Mouse (Mus musculus) midbrain, postnatal 0 days (tissue): ENCODE results near the gene Ctnnd2. TPM values are rescaled to one million over a fixed set of nuclear protein-coding genes. Genes with fewer than 3 reads are reported as not detected.

Experiments used
- ATAC-seq: fragments of 200-750 bp; cut with Nextera tagmentation; 2 replicates; pipeline ENCODE4 v1.8.0; 2017; ENCODE audit warnings: moderate number of reproducible peaks, mild to moderate bottlenecking, moderate TSS enrichment, moderate library complexity; ENCODE audit not compliant: low FRiP score
- DNase-seq: peaks from one replicate; pipeline ENCODE4 v3.0.0-alpha.2; 2015; ENCODE audit warnings: low spot score
- H3K27ac ChIP-seq: fragments of 300-500 bp; sonication (generic); 2 replicates; pipeline ENCODE4 v1.5.1; 2014; ENCODE audit warnings: low read depth, mild to moderate bottlenecking, low read length, mixed read lengths
- H3K27me3 ChIP-seq: fragments of 300-500 bp; sonication (generic); 2 replicates; pipeline ENCODE4 v1.6.1; 2014; ENCODE audit warnings: low read length, control low read depth, mixed read lengths; ENCODE audit not compliant: insufficient read depth
- H3K36me3 ChIP-seq: fragments of 300-500 bp; sonication (generic); 2 replicates; pipeline ENCODE4 v1.6.1; 2014; ENCODE audit warnings: low read length, control low read depth, mixed read lengths; ENCODE audit not compliant: insufficient read depth
- H3K4me1 ChIP-seq: fragments of 300-500 bp; sonication (generic); 2 replicates; pipeline ENCODE4 v1.6.1; 2014; ENCODE audit warnings: mild to moderate bottlenecking, control low read depth, antibody characterized with exemption, low read length, mixed read lengths; ENCODE audit not compliant: insufficient read depth
- H3K4me2 ChIP-seq: fragments of 300-500 bp; sonication (generic); 2 replicates; pipeline ENCODE4 v1.6.1; 2014; ENCODE audit warnings: low read depth, mild to moderate bottlenecking, low read length, mixed read lengths; ENCODE audit not compliant: poor library complexity, severe bottlenecking
- H3K4me3 ChIP-seq: fragments of 300-500 bp; sonication (generic); 2 replicates; pipeline ENCODE4 v1.5.1; 2014; ENCODE audit warnings: low read depth, mild to moderate bottlenecking, low read length, moderate library complexity
- H3K9ac ChIP-seq: fragments of 300-500 bp; sonication (generic); replicated peaks from 2 replicates; pipeline ENCODE4 v1.6.1; 2014; ENCODE audit warnings: mild to moderate bottlenecking, low read length, moderate library complexity, mixed read lengths; ENCODE audit not compliant: poor library complexity, severe bottlenecking
- H3K9me3 ChIP-seq: fragments of 300-500 bp; sonication (generic); 2 replicates; pipeline ENCODE4 v1.6.1; 2016; ENCODE audit warnings: low read length, control low read depth
- CTCF ChIP-seq: IDR thresholded peaks from 2 replicates; pipeline ENCODE4 v1.5.1; 2016; ENCODE audit warnings: antibody characterized with exemption, mild to moderate bottlenecking
- WGBS: fragments of 180-500 bp; shearing (Covaris S2); extraction: QIAGEN DNeasy Blood & Tissue Kit; methylation state at CpG from one replicate; pipeline ENCODE4 v1.1.7; 2014; 5-methylcytosine and 5-hydroxymethylcytosine counted together
- polyA plus RNA-seq: library from polyadenylated mRNA; unstranded; fragments of >200 nt; fragmentation: Nextera tagmentation; extraction: Ambion mirVana; gene quantifications from 2 replicates; pipeline ENCODE4 v1.2.1, GENCODE M21; 2015
- total RNA-seq: library from RNA; depleted of rRNA; stranded (reverse); fragments of >200 nt; gene quantifications from 2 replicates; pipeline ENCODE4 v1.2.3, GENCODE M21; 2014

The Ctnnd2 gene
- total and polyA plus RNA-seq, 2 experiments from 2014 or later, result 89.0 to 178 TPM

DNA sequence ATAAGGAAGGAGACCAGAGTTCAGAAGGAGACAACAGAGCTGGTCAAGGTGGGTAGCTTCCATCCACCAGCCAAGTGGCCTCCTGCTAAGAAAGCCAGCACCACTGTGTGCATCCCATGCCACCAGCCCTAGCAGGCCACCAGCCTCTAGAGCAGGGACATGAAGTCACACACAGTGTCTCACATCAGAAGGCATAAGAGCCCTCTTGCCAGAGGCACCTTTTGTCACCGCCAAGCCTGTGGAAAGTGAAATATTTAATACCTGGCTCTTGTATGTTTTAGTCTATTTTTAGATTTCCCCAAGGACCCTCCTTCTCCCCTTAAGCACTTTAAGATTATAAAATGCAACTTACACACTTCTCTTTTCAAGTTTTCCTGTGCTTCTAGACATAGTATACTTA, 802.0 kb downstream of the Ctnnd2 start:
- no peaks in the 10 kb centered on the region for H3K27me3 ChIP-seq
- no peak for TF ChIP-seq CTCF
- DNase-seq, result no peak
- no peak overlapping the region for H3K9ac ChIP-seq
- H3K4me1 ChIP-seq, result 0 out of 2 replicates have a peak, but pooled peaks cover 2% of the 10 kb centered on the region
- H3K4me3 ChIP-seq, result no peak overlapping the region
- ATAC-seq, result no peak
- no peaks in the 10 kb centered on the region for H3K9me3 ChIP-seq
- 62% methylated on average over 1 of the region's 1 CpGs for WGBS
- H3K36me3 ChIP-seq, result peaks cover 5% of the 10 kb centered on the region; the same call in 1 of the 2 replicates
- H3K27ac ChIP-seq, result no peak overlapping the region
- no peak overlapping the region for H3K4me2 ChIP-seq

DNA sequence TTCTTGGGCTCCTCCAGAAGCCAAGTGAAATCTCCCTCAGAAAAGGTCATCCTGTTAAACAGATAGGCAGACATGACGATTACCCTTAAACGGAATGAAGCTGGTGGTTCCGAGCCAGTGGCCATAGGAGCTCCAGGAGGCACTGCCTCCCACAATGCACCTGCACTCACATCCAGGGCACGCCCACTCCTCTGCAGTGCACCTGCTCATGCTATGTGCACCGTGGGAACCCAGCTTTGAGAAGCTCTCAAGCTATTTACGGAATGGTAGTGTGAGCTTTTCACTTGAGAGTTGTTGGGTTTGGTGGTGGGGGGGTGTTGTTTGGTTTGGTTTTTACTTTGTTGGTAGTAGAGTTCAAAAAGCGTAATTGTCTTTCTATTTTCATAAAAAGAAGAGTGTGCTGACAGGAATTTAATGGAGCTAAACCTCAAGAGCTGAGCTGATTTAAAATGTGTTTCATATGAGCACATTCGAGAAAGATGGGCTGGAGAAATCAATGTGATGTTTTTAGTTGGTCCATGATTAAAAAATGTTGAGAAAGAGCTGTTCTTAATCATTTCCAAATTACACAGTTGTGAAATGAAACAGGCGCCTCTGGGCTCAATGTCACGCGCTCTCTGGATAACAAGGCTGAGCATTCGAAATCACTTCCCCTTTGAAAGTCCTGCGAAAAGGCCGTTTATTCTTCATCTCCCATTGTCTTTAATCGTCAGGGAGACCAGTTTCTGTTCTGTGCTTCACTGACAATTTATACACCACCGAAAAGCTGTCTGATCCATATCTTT, 802.8 kb downstream of the Ctnnd2 start:
- Histone ChIP-seq H3K9ac (no peak overlapping the region), H3K27ac (no peak overlapping the region; the same call in 1 of the 2 replicates), H3K27me3 (no peaks in the 10 kb centered on the region), H3K4me3 (no peak overlapping the region), H3K4me1 (0 out of 2 replicates have a peak, but pooled peaks cover 2% of the 10 kb centered on the region), H3K9me3 (no peaks in the 10 kb centered on the region), H3K36me3 (peaks cover 5% of the 10 kb centered on the region; the same call in 1 of the 2 replicates), H3K4me2 (no peak overlapping the region)
- ATAC-seq (no peak), DNase-seq (no peak)
- TF ChIP-seq CTCF, result no peak
- WGBS, result 64% methylated on average over 16 of the region's 16 CpGs

DNA sequence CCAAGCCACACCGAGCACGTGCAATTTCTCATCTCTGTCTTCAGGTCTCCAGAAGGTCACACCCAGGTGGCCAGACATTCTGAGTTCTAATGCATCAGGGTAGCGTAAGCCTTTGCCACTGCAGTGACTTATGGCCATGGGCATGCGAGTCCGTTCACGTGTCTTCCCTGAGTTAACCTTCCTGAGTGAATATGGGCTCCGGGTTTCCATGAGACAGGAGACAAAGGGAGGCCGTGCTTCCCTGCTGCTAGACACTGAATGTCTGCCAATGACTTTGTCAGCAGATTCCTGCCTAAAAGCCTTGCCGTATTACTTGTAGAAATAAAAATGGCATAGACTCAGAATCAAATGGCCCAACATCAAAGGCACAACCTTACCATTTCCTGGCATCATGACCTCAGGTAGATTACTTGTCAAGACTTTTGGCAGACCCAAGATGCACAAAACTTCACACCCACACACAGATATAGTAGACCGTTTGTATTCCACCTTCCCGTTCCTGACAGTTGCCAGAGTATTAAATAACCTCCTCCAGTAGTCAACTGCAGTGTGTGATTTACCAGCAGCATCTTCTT, 804.9 kb downstream of the Ctnnd2 start:
- Histone ChIP-seq H3K4me3 (no peak overlapping the region), H3K4me1 (0 out of 2 replicates have a peak, but pooled peaks cover 2% of the 10 kb centered on the region), H3K9ac (no peak overlapping the region), H3K27ac (no peak overlapping the region), H3K4me2 (no peak overlapping the region), H3K36me3 (peaks cover 4% of the 10 kb centered on the region; the same call in 1 of the 2 replicates), H3K9me3 (no peaks in the 10 kb centered on the region), H3K27me3 (no peaks in the 10 kb centered on the region)
- ATAC-seq (no peak), DNase-seq (no peak)
- TF ChIP-seq CTCF, result no peak
- WGBS, result 76% methylated on average over 11 of the region's 11 CpGs

- ATAC-seq, result no peak
- 92% methylated on average over 2 of the region's 2 CpGs for WGBS
- H3K27me3 ChIP-seq, result no peaks in the 10 kb centered on the region
- H3K9me3 ChIP-seq, result no peaks in the 10 kb centered on the region
- H3K4me3 ChIP-seq, result no peak overlapping the region
- TF ChIP-seq CTCF, result no peak
- no peaks in the 10 kb centered on the region for H3K36me3 ChIP-seq
- H3K4me2 ChIP-seq, result no peak overlapping the region
- H3K27ac ChIP-seq, result no peak overlapping the region
- H3K4me1 ChIP-seq, result no peaks in the 10 kb centered on the region
- DNase-seq, result no peak
- no peak overlapping the region for H3K9ac ChIP-seq
Observed at GRCm38 (mm10) chr15:30986890-30987289, 814.5 kb downstream of the Ctnnd2 start.

DNA sequence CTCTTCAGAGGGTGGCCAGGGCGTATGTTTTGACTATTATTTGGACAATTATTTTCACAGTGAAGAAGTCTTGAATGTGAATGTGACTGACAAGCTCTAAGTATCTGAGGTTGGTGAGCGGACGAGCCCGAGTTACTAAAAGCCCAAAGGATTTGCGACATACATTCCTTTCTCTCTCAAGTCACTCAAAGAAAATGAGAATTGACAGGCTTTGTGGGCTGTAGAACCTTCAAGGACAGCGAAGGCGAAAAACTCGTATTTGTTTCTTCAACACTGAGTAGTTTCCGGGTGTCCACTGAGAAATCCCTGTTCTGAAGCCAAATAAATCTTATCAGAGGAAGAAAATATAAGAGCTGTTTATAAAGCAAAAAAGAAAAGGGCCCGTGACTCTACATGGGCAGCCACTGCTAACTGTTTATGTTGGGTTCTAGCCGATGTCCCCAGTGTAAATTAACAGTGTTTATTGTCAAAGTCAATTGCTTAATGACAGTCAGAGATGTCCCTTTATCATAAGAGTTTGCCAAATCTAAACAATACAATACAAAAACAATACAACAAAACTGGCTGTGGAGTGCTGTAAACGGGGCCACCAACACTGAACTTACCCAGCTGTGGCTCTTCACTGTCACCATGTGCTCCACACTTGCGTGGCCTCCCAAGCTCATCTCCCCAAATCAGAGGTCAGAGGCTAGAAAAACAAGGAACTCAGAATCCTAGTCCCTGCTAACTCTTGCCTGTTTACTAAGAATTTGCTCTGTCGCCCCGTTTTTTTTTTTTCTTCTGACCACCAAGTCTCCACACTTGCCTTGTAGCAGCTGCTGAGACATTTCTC, 818.2 kb downstream of the Ctnnd2 start:
- no peaks in the 10 kb centered on the region for H3K4me1 ChIP-seq
- ATAC-seq (no peak), DNase-seq (no peak)
- WGBS, result 52% methylated on average over 15 of the region's 15 CpGs
- H3K27ac ChIP-seq, result no peak overlapping the region
- H3K9ac ChIP-seq, result no peak overlapping the region
- no peak overlapping the region for H3K4me3 ChIP-seq
- H3K4me2 ChIP-seq, result no peak overlapping the region
- H3K9me3 ChIP-seq, result no peaks in the 10 kb centered on the region
- H3K36me3 ChIP-seq, result no peaks in the 10 kb centered on the region
- no peaks in the 10 kb centered on the region for H3K27me3 ChIP-seq
- no peak for TF ChIP-seq CTCF
